8 mouse cellular contexts compared by ENCODE assay signal in the genomic region with DNA sequence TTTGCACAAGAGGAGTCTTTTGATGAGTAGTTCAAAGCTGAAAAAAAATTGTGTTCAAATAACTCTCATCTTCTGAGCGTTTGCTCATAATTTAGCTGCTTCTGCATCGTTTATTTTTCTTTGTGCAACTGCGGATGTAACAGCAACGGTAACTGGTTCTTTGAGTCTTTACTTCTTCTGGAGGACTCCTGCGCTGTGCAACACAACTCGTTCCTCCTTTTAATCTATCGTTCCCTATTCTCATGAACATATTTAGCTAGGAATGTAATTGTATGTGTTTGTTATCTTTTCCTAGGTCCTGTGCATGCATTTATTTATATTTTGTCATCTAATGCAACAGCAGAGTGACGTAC.
A peak's percentile ranks its signal among the peaks of the same experiment; 100 is the strongest.
DNase-seq lines count a peak whose midpoint lies in the region; ATAC-seq lines count a peak whose summit lies in the region.

No protein-coding gene starts in this region.

- no peaks in the 10 kb centered on the region for H3K36me3 ChIP-seq in forebrain, embryonic 13.5 days (ENCODE audit: poor library complexity, severe bottlenecking)
- no peaks in the 10 kb centered on the region for H3K36me3 ChIP-seq in forebrain, embryonic 10.5 days (replicated peaks)
- no peaks in the 10 kb centered on the region for H3K36me3 ChIP-seq in liver, embryonic 11.5 days (ENCODE audit: control insufficient read depth, insufficient read depth, low read length)
- H3K36me3 ChIP-seq in liver, embryonic 12.5 days, result no peaks in the 10 kb centered on the region
- H3K36me3 ChIP-seq in hindbrain, embryonic 16.5 days (ENCODE audit: control insufficient read depth, insufficient read depth, low read length), result no peaks in the 10 kb centered on the region
- H3K36me3 ChIP-seq in neural tube, embryonic 13.5 days, result no peaks in the 10 kb centered on the region

- no peak for ATAC-seq in forebrain, embryonic 13.5 days
- no peak for ATAC-seq in liver, embryonic 11.5 days (replicated peaks; ENCODE audit: low FRiP score)
- ATAC-seq in liver, embryonic 12.5 days, result no peak
- ATAC-seq in hindbrain, embryonic 16.5 days, result no peak; the same call in 1 of the 2 replicates
- no peak for ATAC-seq in neural tube, embryonic 13.5 days (ENCODE audit: low read depth)

- no peak overlapping the region for H3K27ac ChIP-seq in forebrain, embryonic 13.5 days
- H3K27ac ChIP-seq in forebrain, embryonic 10.5 days, result no peak overlapping the region
- no peak overlapping the region for H3K27ac ChIP-seq in liver, embryonic 11.5 days (ENCODE audit: low read depth, low read length)
- H3K27ac ChIP-seq in liver, embryonic 12.5 days, result no peak overlapping the region
- H3K27ac ChIP-seq in hindbrain, embryonic 16.5 days (ENCODE audit: low read depth, low read length), result no peak overlapping the region
- no peak overlapping the region; the same call in 1 of the 2 replicates for H3K27ac ChIP-seq in neural tube, embryonic 13.5 days (replicated peaks)

- no peak overlapping the region for H3K4me3 ChIP-seq in forebrain, embryonic 13.5 days
- no peak overlapping the region for H3K4me3 ChIP-seq in forebrain, embryonic 10.5 days
- no peak overlapping the region for H3K4me3 ChIP-seq in liver, embryonic 11.5 days (ENCODE audit: low read depth, low read length)
- no peak overlapping the region for H3K4me3 ChIP-seq in liver, embryonic 12.5 days
- H3K4me3 ChIP-seq in hindbrain, embryonic 16.5 days (ENCODE audit: low read length), result peak overlapping the region; percentile 36
- H3K4me3 ChIP-seq in neural tube, embryonic 13.5 days, result peak overlapping the region; percentile 28

- 65% methylated on average over 8 of the region's 8 CpGs for WGBS in forebrain, embryonic 13.5 days
- WGBS in forebrain, embryonic 10.5 days, result 88% methylated on average over 8 of the region's 8 CpGs
- WGBS in liver, embryonic 11.5 days, result 69% methylated on average over 8 of the region's 8 CpGs
- 62% methylated on average over 8 of the region's 8 CpGs for WGBS in liver, embryonic 12.5 days (ENCODE audit: insufficient replicate concordance)
- WGBS in hindbrain, embryonic 16.5 days, result 48% methylated on average over 8 of the region's 8 CpGs
- 65% methylated on average over 8 of the region's 8 CpGs for WGBS in neural tube, embryonic 13.5 days

- H3K9me3 ChIP-seq in forebrain, embryonic 13.5 days (replicated peaks), result no peaks in the 10 kb centered on the region
- no peaks in the 10 kb centered on the region for H3K9me3 ChIP-seq in forebrain, embryonic 10.5 days
- H3K9me3 ChIP-seq in liver, embryonic 11.5 days (ENCODE audit: control insufficient read depth, low read length), result no peaks in the 10 kb centered on the region
- no peaks in the 10 kb centered on the region for H3K9me3 ChIP-seq in liver, embryonic 12.5 days (replicated peaks)
- no peaks in the 10 kb centered on the region for H3K9me3 ChIP-seq in hindbrain, embryonic 16.5 days (ENCODE audit: control insufficient read depth, low read length)
- H3K9me3 ChIP-seq in neural tube, embryonic 13.5 days, result no peaks in the 10 kb centered on the region

- H3K9ac ChIP-seq in forebrain, embryonic 13.5 days, result no peak overlapping the region
- no peak overlapping the region for H3K9ac ChIP-seq in liver, embryonic 11.5 days (ENCODE audit: low read depth, low read length)
- no peak overlapping the region for H3K9ac ChIP-seq in liver, embryonic 12.5 days
- H3K9ac ChIP-seq in hindbrain, embryonic 16.5 days (ENCODE audit: low read depth, low read length), result no peak overlapping the region
- 0 out of 2 replicates have a peak overlapping the region, but pooled peaks have one; percentile 48 for H3K9ac ChIP-seq in neural tube, embryonic 13.5 days

- no peaks in the 10 kb centered on the region for H3K27me3 ChIP-seq in forebrain, embryonic 13.5 days
- no peaks in the 10 kb centered on the region for H3K27me3 ChIP-seq in forebrain, embryonic 10.5 days (ENCODE audit: poor library complexity, severe bottlenecking)
- H3K27me3 ChIP-seq in liver, embryonic 11.5 days (replicated peaks; ENCODE audit: control insufficient read depth, insufficient read depth, low read length), result no peaks in the 10 kb centered on the region
- no peaks in the 10 kb centered on the region for H3K27me3 ChIP-seq in liver, embryonic 12.5 days (replicated peaks)
- no peaks in the 10 kb centered on the region for H3K27me3 ChIP-seq in hindbrain, embryonic 16.5 days (replicated peaks; ENCODE audit: control insufficient read depth, insufficient read depth, low read length)
- H3K27me3 ChIP-seq in neural tube, embryonic 13.5 days, result no peaks in the 10 kb centered on the region

- H3K4me2 ChIP-seq in forebrain, embryonic 13.5 days, result peak overlapping the region; percentile 45
- H3K4me2 ChIP-seq in liver, embryonic 11.5 days, result peak overlapping the region; percentile 6; the same call in 1 of the 2 replicates
- H3K4me2 ChIP-seq in liver, embryonic 12.5 days, result no peak overlapping the region
- H3K4me2 ChIP-seq in hindbrain, embryonic 16.5 days (ENCODE audit: low read length), result peak overlapping the region; percentile 63
- peak overlapping the region; percentile 58 for H3K4me2 ChIP-seq in neural tube, embryonic 13.5 days

- no peak for DNase-seq in forebrain, embryonic 10.5 days (ENCODE audit: extremely low spot score, low spot score)
- DNase-seq in liver, embryonic 11.5 days (ENCODE audit: low spot score), result no peak
- DNase-seq in embryo, embryonic 11 days, result no peak
- DNase-seq in gastrocnemius, postnatal 10 days, result no peak

- peaks cover 10% of the 10 kb centered on the region; the same call in 1 of the 2 replicates for H3K4me1 ChIP-seq in forebrain, embryonic 13.5 days
- peaks cover 8% of the 10 kb centered on the region for H3K4me1 ChIP-seq in forebrain, embryonic 10.5 days
- no peaks in the 10 kb centered on the region for H3K4me1 ChIP-seq in liver, embryonic 11.5 days (replicated peaks; ENCODE audit: control insufficient read depth, insufficient read depth, low read length)
- no peaks in the 10 kb centered on the region for H3K4me1 ChIP-seq in liver, embryonic 12.5 days
- peaks cover 3% of the 10 kb centered on the region for H3K4me1 ChIP-seq in hindbrain, embryonic 16.5 days (ENCODE audit: control insufficient read depth, insufficient read depth, low read depth, low read length)
- H3K4me1 ChIP-seq in neural tube, embryonic 13.5 days (replicated peaks), result peaks cover 17% of the 10 kb centered on the region

Comparison
In these comparisons a context has a peak if more than half of its experiments do, and no peak if none do; other contexts are left out.
1. H3K4me3 ChIP-seq: peak in hindbrain, embryonic 16.5 days (single experiment) and neural tube, embryonic 13.5 days (single experiment); none in forebrain, embryonic 13.5 days (single experiment), forebrain, embryonic 10.5 days (single experiment), liver, embryonic 11.5 days (single experiment) and liver, embryonic 12.5 days (single experiment).